Mouse (Mus musculus) hindlimb bud, embryonic 11.5 days (tissue): ENCODE measurements around the gene Zbtb20.

Experiments
- DNase-seq: peaks from one replicate; pipeline ENCODE4 v3.0.0-alpha.2; 2012; ENCODE audit warnings: low read depth, low spot score; ENCODE audit errors: extremely low spot score

Gene Zbtb20

GRCm38 (mm10) chr16:43072818-43073594, 197.3 kb downstream of the Zbtb20 start:
- DNase-seq = no peak

DNA sequence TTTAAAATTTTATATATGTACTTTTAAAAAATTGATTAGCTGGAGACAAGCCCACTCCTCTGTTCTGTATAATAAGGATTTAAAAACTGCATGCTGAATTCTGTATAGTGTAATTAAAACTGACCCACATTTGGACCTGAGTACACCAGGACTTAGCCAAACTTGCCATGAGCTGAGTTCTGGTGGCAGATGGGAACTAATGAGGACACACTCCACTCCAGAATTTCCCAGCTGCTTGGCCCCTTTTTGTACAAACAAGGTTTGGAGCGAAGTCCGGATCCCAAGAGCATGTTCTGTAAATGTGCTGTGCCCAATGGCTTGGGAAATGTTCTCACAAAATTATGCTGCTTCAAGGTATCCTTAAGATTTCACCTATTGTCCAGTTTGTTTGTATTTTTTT, 204.7 kb downstream of the Zbtb20 start:
- DNase-seq = no peak

DNA sequence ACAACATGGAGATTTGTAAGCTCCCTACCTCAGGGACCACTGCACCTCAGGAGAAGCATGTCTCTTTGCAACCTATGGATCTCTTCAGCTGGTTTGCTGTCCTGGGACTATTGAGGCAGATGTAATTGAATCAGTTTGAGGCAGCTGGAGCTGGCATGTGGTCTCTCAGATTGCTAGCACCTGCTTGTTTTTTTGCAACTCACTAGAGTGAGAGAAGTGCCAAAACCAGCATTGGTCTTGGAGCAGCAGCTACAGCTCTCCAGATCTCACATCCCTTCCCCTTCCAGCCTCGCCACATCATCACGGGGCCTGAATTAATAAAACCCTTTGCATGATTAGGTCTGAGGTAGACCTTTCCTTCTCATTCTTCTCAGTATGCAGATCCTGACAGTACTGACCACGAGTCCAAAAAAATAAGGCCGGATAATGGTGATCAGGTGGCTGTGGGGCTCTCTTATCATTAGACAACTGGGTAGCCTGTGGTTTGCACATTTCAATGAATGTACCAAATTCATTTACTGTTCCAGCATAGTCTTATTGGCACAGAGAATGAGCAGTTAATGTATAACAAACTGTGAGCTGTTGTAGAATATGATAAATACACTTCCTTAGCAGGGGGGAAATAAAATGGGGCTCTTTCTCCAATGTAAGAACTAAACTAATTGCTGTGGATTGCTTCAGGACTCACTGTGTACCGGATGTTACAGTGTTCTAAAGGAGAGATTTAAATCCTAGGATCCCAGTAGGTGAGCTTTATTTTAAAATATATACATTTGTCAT, 205.4 kb downstream of the Zbtb20 start:
- no peak for DNase-seq

DNA sequence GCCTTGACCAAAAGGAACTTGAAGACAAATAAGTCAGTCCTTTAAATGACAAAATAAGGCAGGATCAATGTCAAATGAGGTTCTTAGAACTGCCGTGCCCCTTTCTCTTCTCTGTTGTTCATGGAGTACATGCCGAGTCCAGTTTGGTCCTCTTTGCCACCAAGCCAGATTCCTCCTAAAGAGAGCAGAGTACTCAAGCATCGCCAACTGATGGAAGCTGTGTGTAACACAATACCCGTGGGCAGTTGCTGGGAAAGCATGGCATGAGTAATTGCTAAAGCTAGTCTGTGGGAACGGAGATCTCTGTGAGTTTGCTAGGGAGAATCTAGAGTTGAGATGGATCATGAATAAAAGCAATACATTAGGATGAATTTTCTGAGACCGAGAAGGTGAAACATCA, 206.3 kb downstream of the Zbtb20 start:
- DNase-seq = no peak

DNA sequence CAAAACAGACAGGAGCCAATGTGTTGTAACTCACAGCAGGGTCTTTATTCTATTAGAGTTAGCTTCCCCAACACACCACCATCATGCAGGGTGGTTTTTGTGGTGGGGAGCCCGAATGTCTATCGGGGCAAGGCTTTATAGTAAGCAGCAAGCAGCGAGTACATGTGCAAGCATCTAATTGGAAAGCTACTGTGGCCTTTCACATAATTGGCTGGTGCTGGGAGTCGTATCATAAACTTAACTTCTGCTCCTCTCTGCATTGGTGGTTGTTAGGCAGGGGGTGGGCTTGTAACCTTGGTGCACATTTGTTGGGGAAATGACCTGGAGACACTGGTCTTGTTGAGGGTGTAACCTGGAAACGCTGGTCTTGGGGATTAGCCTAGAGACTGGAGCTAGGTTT, 207.1 kb downstream of the Zbtb20 start:
- no peak for DNase-seq

- no peak for DNase-seq
Measured at GRCm38 (mm10) chr16:43090188-43090587, 214.5 kb downstream of the Zbtb20 start.

DNA sequence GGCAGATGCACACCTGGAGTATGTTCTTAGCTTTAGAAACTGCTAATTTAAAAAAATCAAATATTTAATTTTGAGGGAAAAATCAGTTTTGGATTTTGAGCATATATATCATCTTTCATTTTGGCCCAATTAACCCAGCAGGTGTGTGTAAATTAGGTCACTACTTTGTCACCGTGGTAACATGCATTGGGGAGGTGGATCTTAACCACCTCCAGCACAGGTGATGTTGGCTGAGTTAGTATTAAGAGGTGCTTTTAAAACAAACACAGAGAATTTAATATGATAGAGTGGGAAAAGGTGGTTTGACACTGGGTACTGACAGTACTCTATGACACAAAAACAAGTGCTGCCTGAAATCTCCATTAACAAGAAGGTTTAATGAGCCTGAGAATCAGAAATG, 218.5 kb downstream of the Zbtb20 start:
- no peak for DNase-seq

- DNase-seq = no peak
Measured at GRCm38 (mm10) chr16:43094756-43095155, 219.1 kb downstream of the Zbtb20 start.

DNA sequence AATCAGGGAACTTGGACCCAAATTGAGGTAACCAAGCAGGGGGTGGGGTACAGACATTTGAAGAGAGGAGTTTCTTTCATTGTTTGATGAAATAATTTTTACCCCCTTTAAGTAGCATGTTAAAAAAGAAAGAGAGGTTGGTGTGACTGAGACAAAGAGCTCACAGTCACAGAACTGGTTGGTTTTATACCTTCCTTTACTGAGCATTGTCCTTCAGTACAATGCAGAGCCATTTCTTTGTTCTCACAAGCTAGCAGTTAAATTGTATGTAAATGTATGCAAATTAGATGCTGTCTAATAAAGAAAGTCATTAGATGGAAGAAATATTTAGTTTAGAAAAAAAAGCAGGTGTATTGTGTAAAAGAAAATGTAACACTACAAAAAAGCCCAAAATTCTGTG, 220.4 kb downstream of the Zbtb20 start:
- no peak for DNase-seq

- no peak for DNase-seq
Measured at GRCm38 (mm10) chr16:43098153-43098552, 222.5 kb downstream of the Zbtb20 start.

- DNase-seq = no peak
Measured at GRCm38 (mm10) chr16:43098666-43099065, 223.0 kb downstream of the Zbtb20 start.

- DNase-seq = no peak
Measured at GRCm38 (mm10) chr16:43111288-43111687, 235.6 kb downstream of the Zbtb20 start.

GRCm38 (mm10) chr16:43113968-43114367, 238.3 kb downstream of the Zbtb20 start:
- DNase-seq = no peak

DNA sequence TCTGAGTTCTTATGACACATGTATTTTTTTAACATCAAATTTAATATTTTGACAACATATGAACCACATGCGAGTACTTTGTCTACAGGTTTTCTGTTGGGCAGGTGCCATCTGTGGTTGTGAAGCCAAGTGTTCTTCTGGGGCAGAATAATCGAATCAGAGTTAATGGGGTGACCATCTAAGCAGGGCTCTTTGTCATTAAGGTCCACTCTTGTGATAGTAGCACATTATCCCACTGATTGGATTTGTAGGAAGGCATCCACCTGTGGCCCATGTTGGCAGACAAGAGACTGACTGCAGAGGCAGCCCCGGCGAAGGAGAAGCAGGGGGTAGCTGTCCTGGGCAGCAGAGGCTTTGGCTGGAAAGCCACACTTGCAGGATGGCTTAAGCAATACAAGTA, 254.3 kb downstream of the Zbtb20 start:
- DNase-seq = no peak

DNA sequence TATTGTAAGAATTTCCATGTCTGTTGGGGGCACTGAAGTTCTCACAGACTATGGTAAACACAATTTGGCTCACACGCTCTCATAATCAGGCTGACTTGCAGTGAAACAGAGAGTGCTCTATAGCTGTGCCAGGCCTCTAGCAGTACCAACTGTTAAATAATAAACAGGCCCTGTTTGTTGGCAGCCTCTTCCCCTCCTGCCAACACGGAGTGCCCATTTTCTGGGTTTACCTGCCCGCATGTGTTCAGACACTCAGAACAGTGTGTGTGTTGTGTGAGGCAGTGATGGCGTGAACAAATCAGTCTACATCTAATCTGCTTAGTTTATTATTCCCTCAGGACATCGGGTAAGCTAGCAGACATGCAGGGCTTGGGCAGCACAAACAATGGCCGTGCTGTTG, 254.9 kb downstream of the Zbtb20 start:
- DNase-seq = no peak

DNA sequence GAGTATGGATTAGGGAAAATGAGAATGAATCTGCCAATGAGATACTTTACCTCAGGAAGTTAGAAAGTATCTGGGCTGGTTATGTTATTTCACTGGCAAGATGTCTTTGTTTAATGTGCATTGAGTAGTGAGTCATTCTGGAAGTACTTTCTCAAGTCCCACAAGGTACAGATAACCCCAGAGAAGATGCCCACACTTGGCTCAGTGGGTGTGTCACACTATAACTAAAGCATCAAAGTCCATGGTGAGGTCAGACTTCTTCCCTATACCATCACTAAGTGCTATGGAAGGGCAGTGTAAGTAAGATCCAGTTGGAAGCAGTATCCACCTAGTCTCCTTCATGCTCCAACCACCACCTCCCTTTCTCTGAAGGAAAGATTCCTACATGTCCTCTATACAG, 255.4 kb downstream of the Zbtb20 start:
- no peak for DNase-seq

DNA sequence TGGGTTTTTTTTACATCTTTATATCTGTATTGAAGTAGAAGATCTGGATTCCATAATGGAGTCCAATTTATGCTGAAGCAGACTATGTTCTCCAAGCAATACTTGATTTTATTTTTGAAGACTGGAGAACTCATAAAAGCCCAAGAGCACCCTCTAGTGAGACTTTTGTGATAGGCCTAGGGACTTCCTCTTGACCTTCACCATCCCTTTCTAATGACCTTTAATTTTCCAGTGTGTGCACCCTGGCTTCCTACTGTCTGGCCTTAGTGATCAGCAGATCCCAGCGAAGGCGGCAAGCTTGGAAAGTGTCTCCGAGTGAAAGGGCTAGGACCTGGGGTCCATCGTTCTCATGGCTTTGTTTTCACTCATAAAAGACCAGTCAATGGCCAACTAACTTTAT, 292.8 kb downstream of the Zbtb20 start:
- no peak for DNase-seq

GRCm38 (mm10) chr16:43169273-43169905, 293.7 kb downstream of the Zbtb20 start:
- DNase-seq = no peak

GRCm38 (mm10) chr16:43172139-43172538, 296.5 kb downstream of the Zbtb20 start:
- DNase-seq = no peak

- DNase-seq = no peak
Measured at GRCm38 (mm10) chr16:43172912-43173311, 297.2 kb downstream of the Zbtb20 start.

- no peak for DNase-seq
Measured at GRCm38 (mm10) chr16:43174815-43175214, 299.1 kb downstream of the Zbtb20 start.

DNA sequence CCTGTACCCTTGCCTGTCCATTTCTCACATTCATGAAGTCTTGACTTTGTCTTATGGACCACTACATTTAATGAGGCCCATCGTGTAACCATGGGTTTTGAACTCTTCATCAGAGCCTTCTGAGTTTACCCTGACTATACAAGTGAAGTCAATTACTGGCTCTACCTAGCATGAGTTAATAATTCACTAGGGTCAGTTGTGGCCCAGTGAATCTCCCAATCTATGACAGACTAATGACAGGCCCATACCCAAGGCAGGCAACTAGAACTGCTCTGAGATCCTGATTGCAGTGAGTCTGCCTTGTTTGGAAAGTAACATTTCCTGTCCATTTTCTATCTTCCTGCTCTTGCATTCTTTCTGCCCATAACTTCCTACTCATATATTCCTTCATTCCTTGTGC, 305.4 kb downstream of the Zbtb20 start:
- DNase-seq = no peak
